Mouse (Mus musculus): Measurements from ENCODE around the gene Sept5. TPM values are rescaled to one million over a fixed set of nuclear protein-coding genes. Genes with fewer than 3 reads are reported as not detected.

Sept5 gene
- polyA plus RNA-seq (2016; fragmentation: Nextera tagmentation; extraction: Ambion mirVana) = 31.7 and 34.2 TPM in 2 replicates

GRCm38 (mm10) chr16:18629390-18630231, at the start of gene Sept5:
Sept5 (minus strand) TSS chr16:18629954.
- H3K4me3 ChIP-seq (replicated peaks) = peak within 1 kb of the TSS; percentile 90
- H3K4me2 ChIP-seq = peak within 1 kb of the TSS; percentile 73
- peak; percentile 26; the same call in 1 of the 2 replicates for ATAC-seq (ENCODE audit: insufficient number of reproducible peaks, insufficient read depth, low FRiP score, low TSS enrichment, low read depth)
- peaks cover 47% of the 10 kb centered on the region for H3K27me3 ChIP-seq
- H3K9ac ChIP-seq (replicated peaks) = peak within 1 kb of the TSS; percentile 88
- H3K27ac ChIP-seq = peak within 1 kb of the TSS; percentile 75
- WGBS = under 1% methylated on average over 88 of the region's 93 CpGs
- peaks cover 10% of the 10 kb centered on the region for H3K36me3 ChIP-seq
- 0 out of 2 replicates have a peak, but pooled peaks cover 3% of the 10 kb centered on the region for H3K9me3 ChIP-seq
- H3K4me1 ChIP-seq (replicated peaks) = peaks cover 34% of the 10 kb centered on the region

GRCm38 (mm10) chr16:18679112-18679511, 49.4 kb upstream of the Sept5 start:
- H3K9me3 ChIP-seq = no peaks in the 10 kb centered on the region
- no peak overlapping the region for H3K9ac ChIP-seq (replicated peaks)
- H3K36me3 ChIP-seq = no peaks in the 10 kb centered on the region
- no peak overlapping the region for H3K27ac ChIP-seq
- no peak for ATAC-seq (ENCODE audit: insufficient number of reproducible peaks, insufficient read depth, low FRiP score, low TSS enrichment, low read depth)
- H3K27me3 ChIP-seq = peaks cover 6% of the 10 kb centered on the region
- WGBS = 47% methylated on average over 5 of the region's 5 CpGs
- H3K4me1 ChIP-seq (replicated peaks) = no peaks in the 10 kb centered on the region
- H3K4me2 ChIP-seq = no peak overlapping the region
- no peak overlapping the region for H3K4me3 ChIP-seq (replicated peaks)

- Histone ChIP-seq H3K9ac (replicated peaks) (no peak overlapping the region), H3K4me3 (replicated peaks) (no peak overlapping the region), H3K27ac (no peak overlapping the region), H3K4me2 (no peak overlapping the region), H3K27me3 (peaks cover 6% of the 10 kb centered on the region), H3K36me3 (no peaks in the 10 kb centered on the region), H3K9me3 (no peaks in the 10 kb centered on the region), H3K4me1 (replicated peaks) (no peaks in the 10 kb centered on the region)
- 31% methylated on average over 17 of the region's 17 CpGs for WGBS
- no peak for ATAC-seq (ENCODE audit: insufficient number of reproducible peaks, insufficient read depth, low FRiP score, low TSS enrichment, low read depth)
Measured at GRCm38 (mm10) chr16:18677746-18678679, 48.3 kb upstream of the Sept5 start.

- ATAC-seq (ENCODE audit: insufficient number of reproducible peaks, insufficient read depth, low FRiP score, low TSS enrichment, low read depth) = no peak
- no peaks in the 10 kb centered on the region; the same call in 1 of the 2 replicates for H3K27me3 ChIP-seq
- no peak overlapping the region for H3K9ac ChIP-seq (replicated peaks)
- no peaks in the 10 kb centered on the region for H3K4me1 ChIP-seq (replicated peaks)
- 79% methylated on average over 3 of the region's 3 CpGs for WGBS
- H3K4me2 ChIP-seq = no peak overlapping the region
- no peak overlapping the region for H3K4me3 ChIP-seq (replicated peaks)
- H3K9me3 ChIP-seq = no peaks in the 10 kb centered on the region
- no peak overlapping the region for H3K27ac ChIP-seq
- H3K36me3 ChIP-seq = no peaks in the 10 kb centered on the region
Measured at GRCm38 (mm10) chr16:18673005-18673404, 43.3 kb upstream of the Sept5 start.

- ATAC-seq (ENCODE audit: insufficient number of reproducible peaks, insufficient read depth, low FRiP score, low TSS enrichment, low read depth) = no peak
- H3K36me3 ChIP-seq = no peaks in the 10 kb centered on the region
- no peaks in the 10 kb centered on the region for H3K4me1 ChIP-seq (replicated peaks)
- H3K4me2 ChIP-seq = no peak overlapping the region
- no peak overlapping the region for H3K27ac ChIP-seq
- no peak overlapping the region for H3K4me3 ChIP-seq (replicated peaks)
- H3K9ac ChIP-seq (replicated peaks) = no peak overlapping the region
- no peaks in the 10 kb centered on the region for H3K9me3 ChIP-seq
- no peaks in the 10 kb centered on the region; the same call in 1 of the 2 replicates for H3K27me3 ChIP-seq
- 66% methylated on average over 5 of the region's 5 CpGs for WGBS
Measured at GRCm38 (mm10) chr16:18672027-18672426, 42.3 kb upstream of the Sept5 start.

- H3K27ac ChIP-seq = no peak overlapping the region
- H3K4me3 ChIP-seq (replicated peaks) = no peak overlapping the region
- H3K9me3 ChIP-seq = no peaks in the 10 kb centered on the region
- no peak overlapping the region for H3K9ac ChIP-seq (replicated peaks)
- no peaks in the 10 kb centered on the region; the same call in 1 of the 2 replicates for H3K27me3 ChIP-seq
- no peak overlapping the region for H3K4me2 ChIP-seq
- no peak for ATAC-seq (ENCODE audit: insufficient number of reproducible peaks, insufficient read depth, low FRiP score, low TSS enrichment, low read depth)
- H3K4me1 ChIP-seq (replicated peaks) = no peaks in the 10 kb centered on the region
- WGBS = 73% methylated on average over 6 of the region's 6 CpGs
- no peaks in the 10 kb centered on the region for H3K36me3 ChIP-seq
Measured at GRCm38 (mm10) chr16:18669914-18670313, 40.2 kb upstream of the Sept5 start.

GRCm38 (mm10) chr16:18658597-18658996, 28.8 kb upstream of the Sept5 start:
- H3K36me3 ChIP-seq = no peaks in the 10 kb centered on the region
- H3K27me3 ChIP-seq = 0 out of 2 replicates have a peak, but pooled peaks cover 4% of the 10 kb centered on the region
- H3K9me3 ChIP-seq = no peaks in the 10 kb centered on the region
- peaks cover 10% of the 10 kb centered on the region for H3K4me1 ChIP-seq (replicated peaks)
- WGBS = 81% methylated on average over 4 of the region's 4 CpGs
- ATAC-seq (ENCODE audit: insufficient number of reproducible peaks, insufficient read depth, low FRiP score, low TSS enrichment, low read depth) = no peak
- H3K9ac ChIP-seq (replicated peaks) = no peak overlapping the region
- no peak overlapping the region for H3K27ac ChIP-seq
- H3K4me3 ChIP-seq (replicated peaks) = no peak overlapping the region
- no peak overlapping the region for H3K4me2 ChIP-seq

- 49% methylated on average over 5 of the region's 5 CpGs for WGBS
- Histone ChIP-seq H3K4me3 (replicated peaks) (no peak overlapping the region), H3K4me1 (replicated peaks) (peaks cover 10% of the 10 kb centered on the region), H3K9me3 (no peaks in the 10 kb centered on the region), H3K27ac (no peak overlapping the region), H3K36me3 (no peaks in the 10 kb centered on the region), H3K4me2 (no peak overlapping the region), H3K27me3 (no peaks in the 10 kb centered on the region), H3K9ac (replicated peaks) (no peak overlapping the region)
- no peak; the same call in 1 of the 2 replicates for ATAC-seq (ENCODE audit: insufficient number of reproducible peaks, insufficient read depth, low FRiP score, low TSS enrichment, low read depth)
Measured at GRCm38 (mm10) chr16:18655372-18656098, 25.8 kb upstream of the Sept5 start.

GRCm38 (mm10) chr16:18653290-18654160, 23.8 kb upstream of the Sept5 start:
- 83% methylated on average over 6 of the region's 6 CpGs for WGBS
- H3K27ac ChIP-seq = no peak overlapping the region
- ATAC-seq (ENCODE audit: insufficient number of reproducible peaks, insufficient read depth, low FRiP score, low TSS enrichment, low read depth) = no peak
- H3K4me3 ChIP-seq (replicated peaks) = no peak overlapping the region
- no peaks in the 10 kb centered on the region for H3K27me3 ChIP-seq
- H3K9ac ChIP-seq (replicated peaks) = no peak overlapping the region
- no peaks in the 10 kb centered on the region for H3K36me3 ChIP-seq
- no peaks in the 10 kb centered on the region for H3K9me3 ChIP-seq
- H3K4me1 ChIP-seq (replicated peaks) = peaks cover 10% of the 10 kb centered on the region
- H3K4me2 ChIP-seq = no peak overlapping the region

GRCm38 (mm10) chr16:18649126-18649525, 19.4 kb upstream of the Sept5 start:
- Histone ChIP-seq H3K9ac (replicated peaks) (no peak overlapping the region), H3K4me3 (replicated peaks) (no peak overlapping the region), H3K27me3 (no peaks in the 10 kb centered on the region), H3K4me2 (no peak overlapping the region), H3K4me1 (replicated peaks) (no peaks in the 10 kb centered on the region), H3K9me3 (no peaks in the 10 kb centered on the region), H3K27ac (no peak overlapping the region), H3K36me3 (no peaks in the 10 kb centered on the region)
- 64% methylated on average over 3 of the region's 3 CpGs for WGBS
- no peak for ATAC-seq (ENCODE audit: insufficient number of reproducible peaks, insufficient read depth, low FRiP score, low TSS enrichment, low read depth)

All from limb, embryonic 12.5 days (tissue).